Mouse (Mus musculus): ENCODE data around the gene Sigmar1.
"Not testable (repeated sequence)": the region's sequence is repeated elsewhere in the genome, so short reads cannot be mapped to it uniquely, and the experiment has no call there.

The Sigmar1 gene

DNA sequence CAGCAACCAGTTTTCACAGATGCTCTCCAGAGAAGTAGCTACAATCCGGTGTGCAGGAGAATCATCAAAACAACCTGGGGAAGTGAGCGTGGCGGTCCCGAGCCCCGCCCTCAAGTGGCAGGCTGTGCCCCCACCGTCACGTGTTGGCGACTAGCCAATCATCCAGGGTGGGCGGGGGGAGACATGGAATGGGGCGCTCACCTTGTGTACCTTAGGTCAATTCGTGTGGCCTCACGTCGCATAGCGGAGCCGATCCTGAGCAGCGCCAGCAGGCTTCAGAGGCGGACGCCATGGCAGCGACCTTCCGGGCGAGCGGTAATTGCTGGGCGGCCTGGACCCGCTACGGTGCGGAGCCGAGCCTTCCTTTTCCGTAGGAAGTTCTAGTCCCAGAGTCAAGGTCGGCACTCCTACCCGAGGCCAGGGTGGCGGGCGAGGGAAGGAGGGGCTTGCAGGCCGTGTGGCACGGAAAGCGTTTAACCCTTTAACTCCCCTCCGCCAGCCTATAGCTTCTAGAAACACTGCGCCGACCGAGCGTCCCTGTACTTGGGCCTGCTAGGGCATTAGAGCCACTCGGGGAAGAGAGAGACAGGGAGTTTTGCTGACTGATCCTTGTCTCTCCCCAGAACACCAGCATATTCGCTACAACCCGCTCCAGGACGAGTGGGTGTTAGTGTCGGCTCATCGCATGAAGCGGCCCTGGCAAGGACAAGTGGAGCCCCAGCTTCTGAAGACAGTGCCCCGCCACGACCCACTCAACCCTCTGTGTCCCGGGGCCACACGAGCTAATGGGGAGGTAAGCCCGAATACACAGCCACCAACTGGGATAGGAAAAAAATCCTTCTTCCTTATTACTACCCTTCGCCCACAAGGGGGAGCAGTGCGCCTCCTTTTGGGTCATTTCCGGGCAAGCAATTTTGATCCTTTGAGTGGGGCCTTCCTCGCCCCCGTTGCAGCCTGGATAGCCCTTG, at the start of gene Sigmar1:
Sigmar1 (minus strand) TSS at position 820 of the 968 bp plus-strand sequence.
- peak; percentile 83 for DNase-seq (ENCODE audit: low spot score)

DNA sequence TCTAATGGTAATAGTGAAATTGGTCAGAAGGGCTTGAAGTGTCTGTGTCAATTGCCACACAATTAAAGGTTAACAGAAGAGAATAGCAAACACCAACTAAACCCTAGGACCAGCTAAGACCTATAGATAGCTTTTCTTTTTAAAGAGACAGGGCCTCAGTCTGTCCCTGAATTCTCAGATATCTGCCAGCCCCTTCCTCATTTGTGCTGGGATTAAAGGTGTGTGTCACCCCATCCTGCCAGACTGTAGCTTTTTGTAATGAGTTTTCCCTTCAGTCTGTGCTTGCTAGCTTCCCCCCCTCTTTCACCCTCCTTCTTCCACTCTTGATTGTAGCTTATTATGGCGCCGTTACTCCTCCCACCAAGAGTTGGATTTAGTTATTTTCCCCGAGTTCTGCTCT, 27.2 kb upstream of the Sigmar1 start:
- not testable (repeated sequence) for DNase-seq (ENCODE audit: low spot score)

GRCm38 (mm10) chr4:41782711-41783110, 26.8 kb upstream of the Sigmar1 start:
- DNase-seq (ENCODE audit: low spot score): not testable (repeated sequence)

DNA sequence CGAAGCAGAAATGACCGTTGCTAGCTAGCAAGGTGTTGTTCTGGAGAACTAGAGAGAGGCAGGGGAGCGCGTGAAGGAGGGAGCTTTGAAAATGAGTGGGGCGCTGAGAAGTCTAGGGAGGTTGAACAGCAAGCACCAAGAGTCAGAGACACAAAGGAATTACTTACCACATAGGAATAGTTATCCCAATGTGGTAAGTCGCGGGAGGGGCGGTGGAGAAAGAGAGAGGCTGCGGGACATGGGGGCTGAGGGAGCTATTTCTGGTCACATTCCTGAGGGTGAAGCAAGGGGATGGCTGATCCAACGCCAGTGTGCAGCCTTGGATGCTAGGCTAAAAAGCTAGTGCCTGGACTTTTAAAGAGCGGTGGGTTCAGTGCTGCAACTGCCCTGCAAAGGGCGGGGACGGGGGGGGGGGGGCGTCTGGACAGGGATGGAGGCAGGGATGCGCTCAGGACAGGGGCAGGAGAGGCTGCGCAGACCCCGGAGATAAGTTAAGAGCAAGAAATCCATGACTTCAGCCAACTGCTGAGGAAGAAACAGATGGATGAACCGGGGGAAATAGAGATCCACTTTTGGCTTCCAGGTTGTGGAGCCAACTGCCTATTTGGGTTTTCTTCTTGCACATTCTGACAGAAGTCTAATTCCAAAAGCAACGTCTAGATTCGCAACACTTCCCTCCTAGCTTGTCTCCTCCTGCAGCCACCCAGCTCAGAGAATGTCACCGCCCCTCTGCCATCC, 26.0 kb upstream of the Sigmar1 start:
- not testable (repeated sequence) for DNase-seq (ENCODE audit: low spot score)

- DNase-seq (ENCODE audit: low spot score): not testable (repeated sequence)
Measured at GRCm38 (mm10) chr4:41781271-41781670, 25.3 kb upstream of the Sigmar1 start.

DNA sequence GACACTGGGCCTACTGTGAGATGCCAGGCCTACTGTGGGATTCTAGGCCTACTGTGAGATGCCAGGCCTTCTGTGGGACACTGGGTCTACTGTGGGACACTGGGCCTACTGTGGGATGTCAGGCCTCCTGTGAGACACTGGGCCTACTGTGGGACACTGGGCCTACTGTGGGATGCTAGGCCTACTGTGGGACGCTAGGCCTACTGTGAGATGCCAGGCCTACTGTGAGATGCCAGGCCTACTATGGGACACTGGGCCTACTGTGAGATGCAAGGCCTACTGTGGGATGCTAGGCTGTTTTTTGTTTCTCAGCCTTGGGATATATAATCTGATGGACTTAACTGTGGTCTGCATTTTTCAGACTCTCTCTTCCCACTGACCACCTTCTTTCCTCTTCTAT, 19.9 kb upstream of the Sigmar1 start:
- not testable (repeated sequence) for DNase-seq (ENCODE audit: low spot score)

DNA sequence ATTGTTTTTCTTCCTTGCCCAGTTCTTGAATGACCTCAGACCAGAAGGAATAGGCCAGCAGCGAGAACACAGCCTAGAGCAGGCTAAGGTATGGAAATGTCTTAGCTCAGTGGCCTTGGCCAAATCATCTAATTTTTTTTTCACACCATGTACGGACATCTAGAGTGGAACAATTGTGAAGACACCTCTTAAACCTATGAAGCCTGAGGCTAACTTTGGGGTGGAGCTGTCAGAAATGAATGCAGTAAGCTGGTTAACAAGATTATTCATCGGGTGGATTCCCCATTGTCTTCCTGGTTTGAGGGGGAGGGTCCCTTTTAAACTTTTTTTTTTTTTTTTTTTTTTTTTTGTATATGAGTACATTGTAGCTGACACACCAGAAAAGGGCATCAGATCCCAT, 18.5 kb upstream of the Sigmar1 start:
- DNase-seq (ENCODE audit: low spot score): not testable (repeated sequence)

DNA sequence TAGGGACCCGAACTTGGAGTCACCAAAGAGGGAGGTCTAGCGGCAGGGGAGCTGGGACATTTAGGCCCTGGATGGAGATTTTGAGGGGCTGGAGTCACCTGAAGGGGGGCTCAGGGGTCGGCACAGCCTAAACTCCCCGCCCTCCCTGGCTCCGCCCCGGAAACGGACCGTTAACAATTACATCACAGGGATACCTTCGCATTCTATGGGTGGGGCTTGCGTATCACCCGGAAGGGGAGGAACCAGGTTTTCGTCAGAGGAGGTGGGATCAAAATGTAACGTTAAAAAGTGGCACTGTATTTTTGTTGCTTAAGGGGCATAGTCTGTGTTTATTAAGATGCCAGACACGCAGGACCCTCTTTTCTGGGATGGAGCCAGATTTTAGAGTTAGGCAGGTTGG, 18.0 kb upstream of the Sigmar1 start, which contains the start of gene Ccl27a:
Ccl27a (minus strand) TSS at position 246 of the 400 bp plus-strand sequence.
- peak; percentile 81 for DNase-seq (ENCODE audit: low spot score)

- DNase-seq (ENCODE audit: low spot score): peak; percentile 81
Measured at GRCm38 (mm10) chr4:41773502-41773901, 17.5 kb upstream of the Sigmar1 start.

- not testable (repeated sequence) for DNase-seq (ENCODE audit: low spot score)
Measured at GRCm38 (mm10) chr4:41772946-41773345, 17.0 kb upstream of the Sigmar1 start.

DNA sequence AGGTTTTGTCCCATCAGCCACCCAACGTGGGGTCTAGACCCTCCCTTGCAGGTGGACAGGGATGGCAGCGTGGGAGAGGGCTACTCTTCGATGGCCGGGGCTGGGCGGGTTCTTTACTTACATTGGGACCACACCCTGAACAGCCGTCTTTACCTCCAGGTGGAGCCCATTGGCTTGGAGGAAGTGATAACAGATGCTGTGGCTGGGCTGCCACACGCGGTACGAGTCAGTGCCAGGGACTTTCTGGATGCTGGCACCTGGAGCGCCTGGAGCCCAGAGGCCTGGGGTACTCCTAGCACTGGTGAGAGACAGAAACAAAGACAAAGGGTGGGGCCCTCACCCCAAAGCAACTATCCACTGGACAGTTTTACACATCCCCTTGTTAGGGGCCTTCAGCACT, 11.3 kb upstream of the Sigmar1 start:
- DNase-seq (ENCODE audit: low spot score): not testable (repeated sequence)

- not testable (repeated sequence) for DNase-seq (ENCODE audit: low spot score)
Measured at GRCm38 (mm10) chr4:41763176-41763575, 7.2 kb upstream of the Sigmar1 start.

- peak; percentile 60 for DNase-seq (ENCODE audit: low spot score)
Measured at GRCm38 (mm10) chr4:41762688-41763114, 6.7 kb upstream of the Sigmar1 start.

- DNase-seq (ENCODE audit: low spot score): peak; percentile 17
Measured at GRCm38 (mm10) chr4:41762099-41762687, 6.2 kb upstream of the Sigmar1 start.

- no peak for DNase-seq (ENCODE audit: low spot score)
Measured at GRCm38 (mm10) chr4:41761680-41762079, 5.7 kb upstream of the Sigmar1 start.

GRCm38 (mm10) chr4:41760911-41761310, 5.0 kb upstream of the Sigmar1 start:
- no peak for DNase-seq (ENCODE audit: low spot score)

DNA sequence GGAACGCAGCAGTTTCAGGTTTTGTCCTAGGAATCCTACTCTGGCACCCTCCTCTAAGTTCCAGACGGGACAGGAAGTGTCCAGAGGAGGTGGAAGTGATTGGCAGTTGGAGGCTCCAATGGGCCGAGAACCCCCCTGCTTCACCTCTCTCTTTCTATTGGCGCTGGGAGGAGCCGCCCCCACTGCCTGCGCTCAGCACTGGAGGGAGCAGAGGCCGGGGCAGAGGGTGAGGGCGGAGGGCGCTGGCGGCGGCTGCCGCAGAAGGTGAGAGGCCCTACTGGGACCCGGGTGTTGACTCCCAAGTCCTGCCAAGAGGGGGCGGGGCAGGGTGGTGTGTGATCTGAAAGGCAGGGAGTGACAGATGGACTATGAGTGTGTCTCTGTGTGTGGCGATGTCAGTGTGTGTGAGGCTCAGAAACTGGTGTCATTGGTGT, 4.3 kb upstream of the Sigmar1 start:
- peak; percentile 91 for DNase-seq (ENCODE audit: low spot score)

DNA sequence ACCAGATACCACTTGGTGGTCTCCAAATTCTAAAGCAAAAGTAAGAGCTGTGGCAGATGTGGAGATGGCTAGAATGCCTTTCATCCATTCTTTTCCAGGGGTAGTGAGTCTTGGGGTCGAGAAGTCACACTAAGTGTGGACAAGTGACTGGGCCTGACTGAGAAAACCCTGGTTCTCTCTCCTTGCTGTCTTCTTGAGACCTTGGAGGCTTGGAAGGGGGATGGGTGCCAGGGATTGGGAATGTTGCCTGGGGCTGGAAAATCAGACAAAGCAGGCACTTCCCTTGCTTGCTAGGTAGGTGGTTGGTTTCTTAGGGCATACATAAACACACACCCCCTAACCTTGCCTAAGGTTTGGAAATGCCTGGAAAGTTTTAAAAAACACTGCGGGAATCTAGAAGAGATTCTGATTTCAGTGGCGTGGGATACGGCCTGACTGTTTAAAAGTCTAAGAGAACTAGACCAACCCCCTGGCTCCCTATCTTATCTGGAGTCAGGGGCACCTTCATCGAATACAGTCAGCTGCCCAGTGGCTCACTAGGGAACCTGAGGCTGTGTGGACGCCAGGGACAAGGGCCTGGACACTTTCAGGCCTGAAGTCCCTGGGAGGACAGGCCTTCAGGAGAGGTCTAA, 3.8 kb upstream of the Sigmar1 start:
- DNase-seq (ENCODE audit: low spot score): peak; percentile 30

- peak; percentile 38 for DNase-seq (ENCODE audit: low spot score)
Measured at GRCm38 (mm10) chr4:41759206-41759605, 3.2 kb upstream of the Sigmar1 start.

DNA sequence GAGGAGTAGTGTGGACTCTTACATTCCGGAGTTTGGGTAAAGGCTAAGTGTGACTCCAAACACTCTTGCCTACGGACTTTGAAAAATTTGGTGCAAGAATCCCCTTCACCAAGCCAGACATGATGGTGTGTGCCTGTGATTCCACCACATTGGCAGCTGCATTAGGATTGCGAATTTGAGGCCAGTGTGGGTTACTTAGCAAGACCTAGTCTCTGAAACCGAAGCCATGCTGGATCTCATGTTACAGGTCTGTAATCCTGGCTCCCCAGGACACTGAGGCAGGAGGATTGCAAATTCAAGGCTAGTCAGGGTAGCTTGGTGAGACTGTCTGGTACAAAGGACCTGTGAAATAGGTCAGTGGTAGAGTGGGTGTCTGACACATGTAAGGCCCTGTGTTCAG, 2.7 kb upstream of the Sigmar1 start:
- DNase-seq (ENCODE audit: low spot score): no peak

DNA sequence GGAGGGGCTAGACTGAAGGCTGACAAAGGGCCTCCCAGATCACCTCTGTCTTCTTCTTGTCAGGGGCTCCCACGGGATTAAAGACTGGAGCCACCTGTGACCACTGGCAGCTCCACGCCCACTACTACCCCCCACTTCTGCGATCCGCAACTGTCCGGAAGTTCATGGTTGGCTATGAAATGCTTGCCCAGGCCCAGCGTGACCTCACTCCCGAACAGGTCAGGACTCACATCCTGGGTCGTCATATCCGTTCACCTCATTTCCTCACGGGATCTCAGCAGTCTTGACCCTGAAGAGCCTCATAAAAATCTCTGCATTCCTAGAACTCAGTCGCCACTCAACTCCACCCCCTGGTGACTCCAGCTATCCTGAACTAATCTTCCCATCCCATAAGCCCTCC, 2.1 kb upstream of the Sigmar1 start:
- DNase-seq (ENCODE audit: low spot score): no peak

DNA sequence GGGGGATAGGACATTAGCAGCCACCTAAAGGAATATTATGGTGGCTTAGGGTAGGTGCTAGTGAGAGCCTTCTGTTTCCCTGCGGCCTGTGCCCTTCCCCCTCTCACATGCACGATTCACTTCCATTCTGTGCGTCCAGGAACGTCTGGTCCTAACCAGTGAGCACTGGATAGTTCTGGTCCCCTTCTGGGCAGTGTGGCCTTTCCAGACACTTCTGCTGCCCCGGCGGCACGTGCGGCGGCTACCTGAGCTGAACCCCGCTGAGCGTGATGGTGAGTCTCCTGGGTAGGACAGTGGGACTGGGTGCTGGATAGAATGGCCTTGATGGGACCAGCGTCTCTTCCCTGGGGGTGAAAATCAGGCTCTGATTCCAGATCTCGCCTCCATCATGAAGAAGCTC, 1.4 kb upstream of the Sigmar1 start:
- no peak for DNase-seq (ENCODE audit: low spot score)

Measured in ovary, postnatal 36 days (tissue).